Mouse (Mus musculus) cerebellum, adult 2 months (tissue): ENCODE measurements at regions not wholly inside any gene's neighbourhood (a gene's known extent, or its start where the extent isn't known, plus 50 kb on each side); places are given as distances from the start of the nearest gene placed in this dataset.

ENCODE experiments used
- CTCF ChIP-seq: fragments of 200-500 bp; IDR thresholded peaks from 2 replicates; pipeline ENCODE4 v1.5.1; 2011; ENCODE audit warnings: low read depth, mild to moderate bottlenecking, control low read depth, low read length, moderate library complexity, borderline replicate concordance; ENCODE audit not compliant: insufficient read depth
- POLR2A ChIP-seq: fragments of 200-500 bp; IDR thresholded peaks from 2 replicates; pipeline ENCODE4 v1.6.1; 2011; ENCODE audit warnings: low read length, control low read depth, borderline replicate concordance; ENCODE audit not compliant: insufficient read depth

GRCm38 (mm10) chr5:18489709-18490108, 129.6 kb upstream of the Gnai1 start:
- TF ChIP-seq POLR2A (no peak), CTCF (no peak)
